Mouse (Mus musculus): ENCODE measurements around the gene Slx4ip. TPM values are rescaled to one million over a fixed set of nuclear protein-coding genes. Genes with fewer than 3 reads are reported as not detected.

The Slx4ip gene
- total and polyA plus RNA-seq, 3 experiments = 1.3 to 2.5 TPM; not detected in 1

DNA sequence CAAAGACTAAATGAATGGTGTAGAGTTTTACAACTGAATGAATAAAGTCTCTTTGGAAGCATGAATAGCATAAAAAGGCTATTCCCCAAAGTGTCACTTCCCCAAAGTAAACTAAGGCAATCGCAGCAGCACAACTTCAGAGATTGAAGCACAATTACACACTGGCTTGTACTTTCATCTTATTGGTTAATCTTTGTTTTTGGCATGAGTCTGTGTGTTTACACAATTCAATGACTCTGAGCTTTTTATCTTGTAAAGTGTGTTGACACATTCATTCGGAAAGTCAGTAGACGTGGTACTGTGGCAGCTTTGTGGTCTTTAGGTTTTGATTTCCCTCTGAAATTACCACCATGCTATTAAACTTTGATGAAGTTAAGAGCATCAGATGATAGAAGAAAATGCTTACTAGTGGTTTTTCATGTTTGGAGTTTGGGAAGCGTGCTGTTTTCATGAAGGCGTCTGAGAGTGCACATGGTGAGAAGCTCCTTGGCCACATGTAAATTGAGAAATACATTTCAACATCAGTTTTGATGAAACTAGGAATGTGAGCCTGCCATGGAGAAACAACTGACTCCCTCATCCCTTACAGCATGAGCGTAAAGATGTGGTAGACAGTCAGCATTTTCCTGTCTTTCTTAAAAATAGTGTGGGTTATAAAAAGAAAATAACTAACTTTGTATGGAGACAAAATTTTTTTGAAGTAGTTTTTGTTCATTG, 88.2 kb downstream of the Slx4ip start:
- H3K27me3 ChIP-seq (ENCODE audit: control insufficient read depth in 1 of 2, insufficient read depth in 2 of 2, low read length in 2 of 2) = no peaks in the 10 kb centered on the region
- no peak for DNase-seq (ENCODE audit: low read depth, low spot score)
- no peaks in the 10 kb centered on the region for H3K36me3 ChIP-seq (ENCODE audit: control insufficient read depth in 1 of 2, insufficient read depth in 2 of 2, low read length in 2 of 2)
- H3K4me3 ChIP-seq (ENCODE audit: control insufficient read depth in 1 of 2, insufficient read depth in 1 of 2, low read depth in 2 of 2, low read length in 2 of 2) = no peak overlapping the region
- H3K4me1 ChIP-seq (ENCODE audit: control insufficient read depth in 1 of 2, insufficient read depth in 2 of 2, low read length in 2 of 2) = no peaks in the 10 kb centered on the region
- no peaks in the 10 kb centered on the region for H3K79me2 ChIP-seq (ENCODE audit: control insufficient read depth, insufficient read depth, low read length, poor library complexity)
- TF ChIP-seq ZC3H11A (IDR thresholded peaks at IDR 0.05; ENCODE audit: low read depth, low read length) (no peak), CHD1 (IDR thresholded peaks at IDR 0.05; ENCODE audit: low read depth, low read length) (no peak), MAFK (IDR thresholded peaks at IDR 0.05; ENCODE audit: borderline replicate concordance, low read depth, low read length) (no peak), TBP (IDR thresholded peaks at IDR 0.05; ENCODE audit: low read depth, low read length) (no peak), MYC (IDR thresholded peaks at IDR 0.05; ENCODE audit: low read depth, low read length) (no peak)
- H3K9ac ChIP-seq (ENCODE audit: control insufficient read depth, low read depth, low read length, poor library complexity, severe bottlenecking) = no peak overlapping the region
- H3K27ac ChIP-seq (ENCODE audit: control insufficient read depth, low read depth, low read length) = no peak overlapping the region
- H3K9me3 ChIP-seq (replicated peaks; ENCODE audit: insufficient read depth, low read length) = no peaks in the 10 kb centered on the region

DNA sequence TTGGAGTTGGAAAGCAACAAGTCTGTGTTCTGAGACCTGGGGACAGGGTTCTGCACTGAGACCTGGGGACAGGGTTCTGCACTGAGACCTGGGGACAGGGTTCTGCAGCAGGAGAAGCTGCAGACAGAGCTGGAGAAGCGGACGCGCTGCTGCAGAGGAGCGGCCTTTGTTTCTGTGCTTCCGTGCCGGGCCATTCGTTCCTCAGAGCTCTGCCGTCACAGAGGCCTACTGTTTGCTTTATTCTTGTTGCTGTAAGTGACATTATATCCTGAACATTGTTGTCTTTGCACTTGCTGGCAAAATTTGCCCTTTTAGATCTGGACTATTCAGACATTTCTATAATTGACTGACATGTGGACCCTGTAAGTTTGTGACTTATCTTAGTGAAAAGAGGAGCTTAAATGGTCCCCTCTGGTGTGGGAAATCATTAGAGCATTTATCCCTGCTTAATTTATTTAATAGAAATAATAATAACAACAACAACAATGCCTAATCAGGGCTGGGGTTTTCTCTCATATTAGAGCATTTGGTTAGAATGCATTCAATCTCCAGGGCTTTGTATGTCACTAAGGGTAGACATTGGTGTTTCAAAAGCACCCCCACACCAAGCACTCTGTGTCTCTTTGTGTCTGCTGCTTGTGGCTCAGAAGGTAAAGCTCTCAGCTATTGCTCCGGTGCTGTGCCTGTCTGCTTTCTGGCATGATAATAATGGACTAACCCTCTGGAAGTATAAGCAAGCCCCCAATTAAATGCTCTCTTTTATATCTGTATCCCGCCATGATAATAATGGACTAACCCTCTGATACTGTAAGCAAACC, 90.3 kb downstream of the Slx4ip start:
- Histone ChIP-seq H3K9ac (ENCODE audit: control insufficient read depth, low read depth, low read length, poor library complexity, severe bottlenecking) (no peak overlapping the region), H3K79me2 (ENCODE audit: control insufficient read depth, insufficient read depth, low read length, poor library complexity) (no peaks in the 10 kb centered on the region), H3K4me3 (ENCODE audit: control insufficient read depth in 1 of 2, insufficient read depth in 1 of 2, low read depth in 2 of 2, low read length in 2 of 2) (no peak overlapping the region), H3K4me1 (ENCODE audit: control insufficient read depth in 1 of 2, insufficient read depth in 2 of 2, low read length in 2 of 2) (no peaks in the 10 kb centered on the region), H3K9me3 (replicated peaks; ENCODE audit: insufficient read depth, low read length) (no peaks in the 10 kb centered on the region), H3K27me3 (ENCODE audit: control insufficient read depth in 1 of 2, insufficient read depth in 2 of 2, low read length in 2 of 2) (no peaks in the 10 kb centered on the region), H3K36me3 (ENCODE audit: control insufficient read depth in 1 of 2, insufficient read depth in 2 of 2, low read length in 2 of 2) (no peaks in the 10 kb centered on the region), H3K27ac (ENCODE audit: control insufficient read depth, low read depth, low read length) (no peak overlapping the region)
- TF ChIP-seq RCOR1 (IDR thresholded peaks at IDR 0.05; ENCODE audit: low read depth, low read length) = no peak
- TF ChIP-seq ZKSCAN1 (IDR thresholded peaks at IDR 0.05; ENCODE audit: low read depth, low read length) = no peak
- TF ChIP-seq E2F4 (IDR thresholded peaks at IDR 0.05; ENCODE audit: borderline replicate concordance, low read depth, low read length) = no peak
- no peak for TF ChIP-seq ZNF384 (IDR thresholded peaks at IDR 0.05; ENCODE audit: low read depth, low read length)
- no peak for TF ChIP-seq NRF1 (IDR thresholded peaks at IDR 0.05; ENCODE audit: insufficient read depth, low read depth, low read length, poor library complexity, severe bottlenecking)
- TF ChIP-seq UBTF (IDR thresholded peaks at IDR 0.05; ENCODE audit: borderline replicate concordance, insufficient read depth, low read depth, low read length) = no peak
- TF ChIP-seq HCFC1 (IDR thresholded peaks at IDR 0.05; ENCODE audit: low read depth, low read length) = no peak
- no peak for TF ChIP-seq MAFK (IDR thresholded peaks at IDR 0.05; ENCODE audit: borderline replicate concordance, low read depth, low read length)
- no peak for TF ChIP-seq TBP (IDR thresholded peaks at IDR 0.05; ENCODE audit: low read depth, low read length)
- TF ChIP-seq POLR2A (IDR thresholded peaks at IDR 0.05; ENCODE audit: control insufficient read depth in 1 of 2, insufficient read depth in 1 of 2, low read depth in 1 of 2, low read length in 2 of 2, poor library complexity in 1 of 2) = no peak
- DNase-seq (ENCODE audit: low read depth, low spot score) = no peak

All from MEL (cell line).